Comparison of ENCODE assay signal across 9 mouse cellular contexts in the genomic region with DNA sequence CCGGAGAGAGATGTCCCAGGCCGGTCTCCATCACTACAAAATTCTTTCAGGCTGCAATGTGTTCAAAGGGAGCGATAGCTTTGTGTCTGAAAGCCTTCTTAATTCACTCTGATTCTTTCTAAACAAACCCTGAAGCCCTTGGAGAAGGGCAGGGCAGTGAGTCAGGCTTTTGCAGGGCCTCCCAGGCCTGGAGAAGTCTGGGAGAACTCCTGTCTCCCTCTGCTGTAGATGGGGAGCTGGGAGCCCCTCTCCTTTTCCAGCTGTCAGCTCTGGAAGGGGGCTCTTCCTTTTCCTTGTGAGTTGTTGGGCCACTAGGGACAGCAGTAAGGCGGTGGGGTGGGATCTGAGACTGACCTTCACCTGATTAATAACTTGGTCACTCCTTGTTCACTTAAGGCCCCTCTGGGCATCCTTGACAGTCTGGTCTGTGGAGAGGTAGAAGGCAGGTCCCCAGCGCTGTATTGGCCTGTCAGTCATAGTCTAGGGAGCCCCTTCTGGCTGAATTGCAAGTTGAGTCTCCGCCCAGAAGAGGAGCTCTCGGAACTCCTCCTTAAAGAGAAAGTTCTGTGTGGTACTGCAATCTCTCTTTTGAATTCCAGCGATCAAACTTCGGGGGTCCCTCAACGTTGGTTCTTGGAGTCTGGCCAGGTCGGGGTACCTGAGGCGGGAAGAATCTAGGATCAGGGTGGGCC. TPM values are rescaled to one million over a fixed set of nuclear protein-coding genes. Genes with fewer than 3 reads are reported as not detected.
A peak's percentile ranks its signal among the peaks of the same experiment; 100 is the strongest.
DNase-seq lines count a peak whose midpoint lies in the region; ATAC-seq and TF ChIP-seq lines count a peak whose summit lies in the region.
"Had no signal": no experiment of that assay in that cellular context is flagged by ENCODE, and none has a peak within 500 bp of the region (broad histone marks: within the 10 kb centered on the region; RNA-seq: fewer than 3 reads in every experiment).

No protein-coding gene starts in this region.

- peak overlapping the region; percentile 76 for H3K4me2 ChIP-seq in liver, embryonic 11.5 days

- peaks cover 43% of the 10 kb centered on the region for H3K27me3 ChIP-seq in hindbrain, embryonic 10.5 days (ENCODE audit: insufficient read depth, poor library complexity, severe bottlenecking)
- peaks cover 55% of the 10 kb centered on the region for H3K27me3 ChIP-seq in liver, embryonic 11.5 days (replicated peaks; ENCODE audit: control insufficient read depth, insufficient read depth, low read length)

- H3K9ac ChIP-seq in liver, embryonic 11.5 days (ENCODE audit: low read depth, low read length), result peak overlapping the region; percentile 37; the same call in 1 of the 2 replicates

- WGBS in hindbrain, embryonic 10.5 days, result 9% methylated on average over 12 of the region's 12 CpGs
- WGBS in liver, embryonic 11.5 days, result 14% methylated on average over 12 of the region's 12 CpGs
- 22% methylated on average over 12 of the region's 12 CpGs for WGBS in olfactory bulb, adult 2 months

- peak; percentile 56; the same call in 1 of the 2 replicates for ATAC-seq in liver, embryonic 11.5 days (replicated peaks; ENCODE audit: low FRiP score)

- H3K4me3 ChIP-seq in hindbrain, embryonic 10.5 days, result peak overlapping the region; percentile 75
- peak overlapping the region; percentile 60 for H3K4me3 ChIP-seq in liver, embryonic 11.5 days (ENCODE audit: low read depth, low read length)
- H3K4me3 ChIP-seq in olfactory bulb, adult 2 months (ENCODE audit: insufficient read depth, low read depth, low read length), result peak overlapping the region; percentile 52

- H3K4me1 ChIP-seq in hindbrain, embryonic 10.5 days (replicated peaks), result peaks cover 60% of the 10 kb centered on the region
- peaks cover 5% of the 10 kb centered on the region for H3K4me1 ChIP-seq in liver, embryonic 11.5 days (replicated peaks; ENCODE audit: control insufficient read depth, insufficient read depth, low read length)
- peaks cover 34% of the 10 kb centered on the region for H3K4me1 ChIP-seq in olfactory bulb, adult 2 months (ENCODE audit: control insufficient read depth, insufficient read depth, low read length)

- H3K9me3 ChIP-seq in hindbrain, embryonic 10.5 days, result no peaks in the 10 kb centered on the region
- no peaks in the 10 kb centered on the region for H3K9me3 ChIP-seq in liver, embryonic 11.5 days (ENCODE audit: control insufficient read depth, low read length)
- H3K9me3 ChIP-seq: megakaryocyte, embryonic 14.5 days had no signal

- peak; percentile 43 for DNase-seq in left cerebral cortex, postnatal 4 days
- DNase-seq in left cerebral cortex, adult 8-10 months (ENCODE audit: low spot score in 2 of 2), result no peak
- DNase-seq in embryo, embryonic 10.5 days (ENCODE audit: low spot score), result peak; percentile 82
- no peak for DNase-seq in hindbrain, embryonic 10.5 days (ENCODE audit: low spot score)
- DNase-seq in liver, embryonic 11.5 days (ENCODE audit: low spot score), result peak; percentile 45
- DNase-seq in ovary, postnatal 14 days (ENCODE audit: low spot score), result no peak
- no peak for DNase-seq in c-Kit-positive CD71-positive TER-119-positive erythroid progenitor cells, embryonic 14.5 days (ENCODE audit: low spot score)

- TF ChIP-seq CTCF in olfactory bulb, adult 2 months (IDR thresholded peaks at IDR 0.05; ENCODE audit: insufficient read depth, low read depth, low read length), result no peak

- no peaks in the 10 kb centered on the region for H3K36me3 ChIP-seq in hindbrain, embryonic 10.5 days
- no peaks in the 10 kb centered on the region for H3K36me3 ChIP-seq in liver, embryonic 11.5 days (ENCODE audit: control insufficient read depth, insufficient read depth, low read length)

- intact Hi-C loops in left cerebral cortex, postnatal 4 days (cut with DNase I), result loop anchor here (5.0 kb wide), 1 partner anchor 118 kb away; no protein-coding TSS in a partner anchor

- H3K27ac ChIP-seq in hindbrain, embryonic 10.5 days, result peak overlapping the region; percentile 91
- H3K27ac ChIP-seq in liver, embryonic 11.5 days (ENCODE audit: low read depth, low read length), result peak overlapping the region; percentile 41; the same call in 1 of the 2 replicates
- no peak overlapping the region for H3K27ac ChIP-seq in olfactory bulb, adult 2 months (ENCODE audit: insufficient read depth, low read depth, low read length)

- TF ChIP-seq POLR2A in olfactory bulb, adult 2 months (IDR thresholded peaks at IDR 0.05; ENCODE audit: insufficient read depth, low read depth, low read length), result no peak

RNA-seq across cellular contexts. Expression of gene Col5a1, which starts 0.6 kb away (rescaled TPM):
- total RNA-seq in left cerebral cortex, postnatal 4 days (2021), result 10 to 100 TPM; 11.1 to 12.4 TPM
- 1 to 10 TPM; 5.9 to 8.1 (median 7.3) TPM for total RNA-seq in left cerebral cortex, adult 8-10 months (2022)
- 21.2 and 25.6 TPM in 2 replicates for polyA plus RNA-seq in hindbrain, embryonic 10.5 days (2016; fragmentation: Nextera tagmentation; extraction: Ambion mirVana)
- 23.3 and 27.9 TPM in 2 replicates for polyA plus RNA-seq in liver, embryonic 11.5 days (2014; fragmentation: Nextera tagmentation; extraction: Ambion mirVana)
- polyA plus RNA-seq in olfactory bulb, adult 2 months (2012; ENCODE audit: insufficient read depth, insufficient read length, low replicate concordance, missing spikeins), result not detected in 2 replicates

Comparison
In these comparisons a context has a peak if more than half of its experiments do, and no peak if none do; other contexts are left out.
1. DNase-seq: peak in left cerebral cortex, postnatal 4 days (single experiment), embryo, embryonic 10.5 days (single experiment) and liver, embryonic 11.5 days (single experiment); none in left cerebral cortex, adult 8-10 months (0 of 2), hindbrain, embryonic 10.5 days (single experiment), ovary, postnatal 14 days (single experiment) and c-Kit-positive CD71-positive TER-119-positive erythroid progenitor cells, embryonic 14.5 days (single experiment).
2. RNA of gene Col5a1, which starts 0.6 kb away (polyA plus RNA-seq): 23.3 to 27.9 TPM in liver, embryonic 11.5 days and 21.2 to 25.6 TPM in hindbrain, embryonic 10.5 days; not detected in olfactory bulb, adult 2 months; every median in the first group is over 10 times any median in the second.
3. Peak in every context shown above with its lines, with median percentiles within 50 percentile points of each other: H3K4me3 ChIP-seq.